Mouse (Mus musculus): ENCODE data around the gene Fcrla.

DNA sequence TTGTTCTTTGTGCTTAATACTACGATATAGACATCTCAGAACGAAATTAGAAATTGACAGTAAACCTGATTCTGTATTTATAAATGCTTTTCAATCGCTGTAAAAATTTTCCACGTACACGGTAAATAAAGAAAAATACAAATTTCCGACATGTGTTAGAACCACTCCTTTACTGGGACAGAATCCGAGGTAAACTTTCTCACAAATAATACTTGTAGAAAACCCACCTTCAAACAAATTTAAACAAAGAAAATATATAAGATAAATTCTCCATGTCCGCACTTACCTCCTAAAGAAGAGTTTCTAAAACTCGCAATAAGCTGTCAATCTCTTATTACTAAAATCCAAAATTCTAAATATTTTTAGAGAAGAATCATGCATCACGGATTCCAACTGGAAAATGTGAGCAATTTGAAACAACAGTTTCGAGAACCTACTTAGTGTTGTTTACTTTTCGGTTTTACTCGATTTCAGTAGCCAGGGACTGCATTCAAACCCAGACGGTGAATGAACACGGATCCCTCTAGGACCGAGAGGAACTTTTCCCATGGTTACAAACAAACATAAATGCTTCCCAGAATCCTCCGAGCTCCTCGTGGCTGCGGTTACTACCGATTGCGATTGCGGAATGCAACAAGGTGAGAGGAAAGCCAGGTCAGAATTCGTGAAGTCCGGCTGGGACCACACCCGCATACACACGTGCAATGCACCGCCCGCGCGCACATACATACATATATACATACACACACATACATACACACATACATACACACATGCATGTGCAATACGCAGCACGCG lies 59.1 kb downstream of the Fcrla start:
- TF ChIP-seq POLR2A (IDR thresholded peaks at IDR 0.05; ENCODE audit: low read depth, low read length) (no peak), CTCF (conservative IDR thresholded peaks at IDR 0.05; ENCODE audit: insufficient read depth, insufficient read length, low read depth, low read length) (no peak)
